Mouse (Mus musculus): ENCODE measurements around the gene Tbr1. TPM values are rescaled to one million over a fixed set of nuclear protein-coding genes. Genes with fewer than 3 reads are reported as not detected.

Gene Tbr1
- polyA plus RNA-seq, 1 experiment from 2014 or later: not detected

DNA sequence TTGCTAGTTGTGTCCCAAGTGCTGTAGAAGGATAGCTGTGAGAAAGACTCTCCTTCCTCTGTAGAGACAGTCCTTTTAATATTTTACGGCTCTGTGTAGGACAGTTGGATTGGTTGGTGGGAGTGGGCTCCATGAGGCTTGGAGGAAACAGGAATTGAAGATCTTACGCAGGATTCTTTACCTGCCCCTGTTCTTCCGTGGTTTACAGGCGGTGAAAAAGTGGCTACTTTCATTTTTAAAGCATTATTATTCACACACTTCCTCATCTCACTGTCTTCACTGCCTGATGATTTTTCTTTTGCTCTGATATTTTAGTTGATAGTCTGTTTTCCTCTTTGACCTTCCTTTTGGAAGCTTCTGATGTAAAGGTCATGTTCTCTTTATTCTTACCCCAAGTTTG is 17.5 kb downstream of the Tbr1 start:
- no peak for ATAC-seq (ENCODE audit: low FRiP score, low TSS enrichment)
- 72% methylated on average over 4 of the region's 4 CpGs for WGBS
- H3K4me3 ChIP-seq (ENCODE audit: low read length): no peak overlapping the region
- H3K27me3 ChIP-seq (ENCODE audit: insufficient read depth, low read length): peaks cover 47% of the 10 kb centered on the region
- H3K9me3 ChIP-seq (ENCODE audit: low read length): no peaks in the 10 kb centered on the region
- no peak overlapping the region for H3K27ac ChIP-seq (ENCODE audit: low read length)
- H3K36me3 ChIP-seq (ENCODE audit: insufficient read depth, low read length): no peaks in the 10 kb centered on the region
- H3K9ac ChIP-seq (replicated peaks; ENCODE audit: low read length): no peak overlapping the region
- peaks cover 9% of the 10 kb centered on the region for H3K4me1 ChIP-seq (ENCODE audit: insufficient read depth, low read length)
- no peak overlapping the region for H3K4me2 ChIP-seq (replicated peaks; ENCODE audit: low read depth, low read length)

DNA sequence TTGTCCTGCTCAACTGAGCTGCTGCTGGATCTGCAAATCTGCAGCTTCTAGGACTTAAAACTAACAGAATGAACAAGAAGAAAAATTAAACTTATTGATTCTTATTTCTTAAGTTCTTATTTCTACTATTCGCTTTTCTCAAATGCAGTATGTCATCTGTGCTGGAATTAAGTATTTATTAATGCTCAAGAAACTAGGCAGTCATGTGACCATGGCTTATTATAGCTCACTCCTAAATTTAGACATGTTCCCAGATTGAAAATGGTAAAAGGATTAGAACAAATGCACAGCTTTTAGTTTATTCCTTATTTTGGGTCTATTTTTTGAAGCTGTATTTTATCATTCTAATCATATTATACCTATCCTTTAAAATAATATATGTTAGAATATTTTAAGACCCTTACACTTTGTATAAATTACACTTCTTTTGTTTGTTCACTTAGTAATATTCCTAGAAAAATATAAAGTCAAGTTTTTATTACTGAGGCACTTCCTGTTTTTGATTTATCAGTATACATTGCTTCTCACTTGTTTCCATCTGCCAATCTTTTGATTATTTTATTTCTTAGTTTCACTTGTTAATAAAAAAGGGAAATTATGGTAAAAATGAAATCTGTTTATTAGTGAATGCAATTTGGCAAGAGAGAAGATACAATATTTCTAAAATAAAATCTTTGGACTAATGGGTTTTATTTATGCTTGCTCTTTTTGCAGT is 20.9 kb downstream of the Tbr1 start:
- WGBS: 79% methylated on average over 1 of the region's 1 CpGs
- Histone ChIP-seq H3K27me3 (ENCODE audit: insufficient read depth, low read length) (peaks cover 25% of the 10 kb centered on the region), H3K9me3 (ENCODE audit: low read length) (no peaks in the 10 kb centered on the region), H3K4me1 (ENCODE audit: insufficient read depth, low read length) (no peaks in the 10 kb centered on the region), H3K4me3 (ENCODE audit: low read length) (no peak overlapping the region), H3K9ac (replicated peaks; ENCODE audit: low read length) (no peak overlapping the region), H3K4me2 (replicated peaks; ENCODE audit: low read depth, low read length) (no peak overlapping the region), H3K27ac (ENCODE audit: low read length) (no peak overlapping the region), H3K36me3 (ENCODE audit: insufficient read depth, low read length) (no peaks in the 10 kb centered on the region)
- no peak for ATAC-seq (ENCODE audit: low FRiP score, low TSS enrichment)

DNA sequence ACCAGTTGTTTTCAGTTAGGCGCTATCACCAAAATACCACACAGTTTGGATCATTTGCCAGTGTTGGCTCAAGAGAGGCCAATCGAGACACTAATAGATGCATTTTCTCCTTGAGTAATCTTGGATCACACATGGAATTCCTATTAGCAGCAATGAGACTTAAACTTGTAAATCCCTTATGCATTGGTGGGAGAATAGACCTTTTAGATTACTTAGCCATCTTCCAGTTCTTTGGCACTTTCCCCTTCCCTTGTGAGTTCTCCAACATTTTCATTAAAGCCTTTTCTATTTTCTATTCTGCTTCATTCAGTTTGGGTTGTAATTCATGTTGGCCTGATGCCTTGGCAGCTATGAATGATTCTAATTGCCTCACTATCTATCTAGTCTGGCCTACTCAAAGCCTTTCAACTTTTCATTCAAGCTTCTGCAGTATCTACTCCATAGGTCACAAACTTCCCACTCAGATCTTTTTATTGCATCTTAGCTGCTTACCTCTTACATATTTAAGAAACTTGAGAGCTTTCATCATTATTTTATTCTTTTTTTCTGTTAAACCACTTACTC is 34.6 kb downstream of the Tbr1 start:
- Histone ChIP-seq H3K4me1 (ENCODE audit: insufficient read depth, low read length) (no peaks in the 10 kb centered on the region), H3K9ac (replicated peaks; ENCODE audit: low read length) (no peak overlapping the region), H3K4me3 (ENCODE audit: low read length) (no peak overlapping the region), H3K27ac (ENCODE audit: low read length) (no peak overlapping the region), H3K36me3 (ENCODE audit: insufficient read depth, low read length) (no peaks in the 10 kb centered on the region), H3K4me2 (replicated peaks; ENCODE audit: low read depth, low read length) (no peak overlapping the region), H3K9me3 (ENCODE audit: low read length) (no peaks in the 10 kb centered on the region), H3K27me3 (ENCODE audit: insufficient read depth, low read length) (no peaks in the 10 kb centered on the region)
- WGBS: 72% methylated on average over 2 of the region's 2 CpGs
- ATAC-seq (ENCODE audit: low FRiP score, low TSS enrichment): no peak

Small RNA genes within 50 kb of the gene (microRNA-seq; reads per million reads assigned to microRNA genes)
- not detected for gene Gm22403

Other genes with a start within 250 kb of the Tbr1 start
- 24.0 and 26.6 TPM in 2 replicates for gene Tank, start 224.3 kb upstream of the Tbr1 start, polyA plus RNA-seq (2015; fragmentation: Nextera tagmentation; extraction: Ambion mirVana)
- 178 and 183 TPM in 2 replicates for gene Psmd14, start 91.2 kb upstream of the Tbr1 start, polyA plus RNA-seq (2015; fragmentation: Nextera tagmentation; extraction: Ambion mirVana)
- 0.20 and 0.33 TPM in 2 replicates for gene Slc4a10, start 243.5 kb downstream of the Tbr1 start, polyA plus RNA-seq (2015; fragmentation: Nextera tagmentation; extraction: Ambion mirVana)

Data from kidney, embryonic 16.5 days (tissue).